Mouse (Mus musculus) liver, embryonic 14.5 days (tissue): ENCODE results near the gene Ptprd.

Source experiments
- CTCF ChIP-seq: IDR thresholded peaks from 2 replicates; pipeline ENCODE4 v1.5.1; 2016; ENCODE audit warnings: antibody characterized with exemption, low read depth, control low read depth
- EP300 ChIP-seq: IDR thresholded peaks from 2 replicates; pipeline ENCODE4 v1.6.1; 2016; ENCODE audit warnings: antibody characterized with exemption, low read depth

DNA sequence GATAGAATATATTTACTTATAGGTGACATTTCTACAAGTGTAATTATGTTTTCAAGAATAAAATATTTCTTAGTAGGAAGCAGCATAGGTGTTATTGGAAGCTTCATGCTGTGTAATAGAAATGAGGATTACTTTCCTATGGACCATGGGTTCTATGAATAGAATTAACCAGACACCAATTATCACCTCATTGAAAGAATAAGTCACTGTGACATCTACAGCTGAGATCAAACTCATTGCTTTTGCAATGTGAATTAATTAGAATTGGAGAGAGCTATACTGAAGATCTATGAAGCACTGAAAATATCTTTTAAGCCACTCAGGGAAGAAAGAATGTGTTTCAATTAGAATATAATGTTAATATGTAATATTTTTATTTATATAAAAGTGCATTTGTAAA lies 1539.1 kb downstream of the Ptprd start:
- TF ChIP-seq EP300 = no peak
- TF ChIP-seq CTCF = no peak
